8 mouse cellular contexts compared by ENCODE assay signal in genomic region chr17:85687421-85688235, GRCm38 (mm10). TPM values are rescaled to one million over a fixed set of nuclear protein-coding genes. Genes with fewer than 3 reads are reported as not detected.
DNase-seq lines count a peak whose midpoint lies in the region; ATAC-seq and TF ChIP-seq lines count a peak whose summit lies in the region.

No protein-coding gene starts in this region.

- TF ChIP-seq POLR2A in testis, adult 2 months (IDR thresholded peaks at IDR 0.05; ENCODE audit: control insufficient read depth, low read depth, low read length), result no peak
- no peak for TF ChIP-seq POLR2A in embryonic fibroblast, embryonic 13.5 days (IDR thresholded peaks at IDR 0.05; ENCODE audit: low read depth, low read length)

- ATAC-seq in intestine, embryonic 16.5 days, result no peak; the same call in 1 of the 2 replicates
- peak; percentile 31; the same call in 1 of the 2 replicates for ATAC-seq in midbrain, postnatal 0 days (ENCODE audit: low FRiP score)
- ATAC-seq in cerebellum, adult (ENCODE audit: insufficient number of reproducible peaks, low FRiP score, low TSS enrichment), result no peak

- H3K4me3 ChIP-seq in testis, adult 2 months (ENCODE audit: control insufficient read depth, low read depth, low read length), result peak overlapping the region; percentile 58
- peak overlapping the region; percentile 50 for H3K4me3 ChIP-seq in embryonic fibroblast, embryonic 13.5 days (ENCODE audit: insufficient read depth, low read length)
- peak overlapping the region; percentile 54 for H3K4me3 ChIP-seq in intestine, embryonic 16.5 days (ENCODE audit: low read length)
- H3K4me3 ChIP-seq in midbrain, postnatal 0 days (ENCODE audit: low read depth, low read length), result peak overlapping the region; percentile 31

- peak overlapping the region; percentile 95 for H3K4me2 ChIP-seq in intestine, embryonic 16.5 days (ENCODE audit: low read depth, low read length)
- peak overlapping the region; percentile 59 for H3K4me2 ChIP-seq in midbrain, postnatal 0 days (ENCODE audit: low read depth, low read length, poor library complexity, severe bottlenecking)

- peak overlapping the region; percentile 24; the same call in 1 of the 2 replicates for H3K9ac ChIP-seq in intestine, embryonic 16.5 days (ENCODE audit: low read depth, low read length)
- no peak overlapping the region for H3K9ac ChIP-seq in midbrain, postnatal 0 days (replicated peaks; ENCODE audit: low read length, poor library complexity, severe bottlenecking)

- H3K27me3 ChIP-seq in testis, adult 2 months (ENCODE audit: control insufficient read depth, insufficient read depth, low read length), result peaks cover 3% of the 10 kb centered on the region; the same call in 1 of the 2 replicates
- H3K27me3 ChIP-seq in intestine, embryonic 16.5 days (replicated peaks; ENCODE audit: control insufficient read depth, insufficient read depth, low read length), result peaks cover 91% of the 10 kb centered on the region
- peaks cover 76% of the 10 kb centered on the region for H3K27me3 ChIP-seq in midbrain, postnatal 0 days (ENCODE audit: insufficient read depth, low read length)

- H3K36me3 ChIP-seq in testis, adult 2 months (ENCODE audit: control insufficient read depth, insufficient read depth, low read length), result no peaks in the 10 kb centered on the region
- no peaks in the 10 kb centered on the region for H3K36me3 ChIP-seq in intestine, embryonic 16.5 days (ENCODE audit: control insufficient read depth, insufficient read depth, low read length)
- no peaks in the 10 kb centered on the region for H3K36me3 ChIP-seq in midbrain, postnatal 0 days (ENCODE audit: insufficient read depth, low read length)

- under 1% methylated on average over 103 of the region's 109 CpGs for WGBS in intestine, embryonic 16.5 days
- under 1% methylated on average over 81 of the region's 109 CpGs for WGBS in midbrain, postnatal 0 days

- peaks cover 11% of the 10 kb centered on the region for H3K4me1 ChIP-seq in testis, adult 2 months (ENCODE audit: control insufficient read depth, insufficient read depth, low read length)
- H3K4me1 ChIP-seq in embryonic fibroblast, embryonic 13.5 days (ENCODE audit: control insufficient read depth, insufficient read depth, low read length), result no peaks in the 10 kb centered on the region; the same call in 1 of the 2 replicates
- H3K4me1 ChIP-seq in intestine, embryonic 16.5 days (ENCODE audit: control insufficient read depth, insufficient read depth, low read length), result peaks cover 19% of the 10 kb centered on the region
- H3K4me1 ChIP-seq in midbrain, postnatal 0 days (ENCODE audit: insufficient read depth, low read length), result no peaks in the 10 kb centered on the region

- no peak for DNase-seq in testis, postnatal 14 days (ENCODE audit: low spot score)
- DNase-seq in midbrain, postnatal 0 days (ENCODE audit: low spot score), result no peak
- no peak for DNase-seq in frontal cortex, postnatal 36 days (ENCODE audit: low spot score in 2 of 2)
- no peak for DNase-seq in ovary, adult 18-20 months (ENCODE audit: low spot score)

- TF ChIP-seq CTCF in testis, adult 2 months (IDR thresholded peaks at IDR 0.05; ENCODE audit: control insufficient read depth, insufficient read depth, insufficient replicate concordance, low read depth, low read length), result no peak
- TF ChIP-seq CTCF in embryonic fibroblast, embryonic 13.5 days (IDR thresholded peaks at IDR 0.05; ENCODE audit: borderline replicate concordance, insufficient read depth, low read length), result no peak
- TF ChIP-seq CTCF in midbrain, postnatal 0 days (IDR thresholded peaks at IDR 0.05), result no peak

- H3K27ac ChIP-seq in testis, adult 2 months (ENCODE audit: control insufficient read depth, insufficient read depth, low read depth, low read length), result no peak overlapping the region
- no peak overlapping the region for H3K27ac ChIP-seq in embryonic fibroblast, embryonic 13.5 days (ENCODE audit: insufficient read depth, low read length)
- no peak overlapping the region for H3K27ac ChIP-seq in intestine, embryonic 16.5 days (ENCODE audit: low read length)
- no peak overlapping the region for H3K27ac ChIP-seq in midbrain, postnatal 0 days (ENCODE audit: low read depth, low read length)

- no peaks in the 10 kb centered on the region for H3K9me3 ChIP-seq in intestine, embryonic 16.5 days (ENCODE audit: control insufficient read depth, low read length)
- H3K9me3 ChIP-seq in midbrain, postnatal 0 days (ENCODE audit: low read length), result no peaks in the 10 kb centered on the region

RNA-seq across cellular contexts. Expression of gene Six2, which starts 0.4 kb away (rescaled TPM):
- polyA plus RNA-seq in testis, adult 2 months (2012; rRNA removed), result 3.1 and 4.6 TPM in 2 replicates
- polyA plus RNA-seq in embryonic fibroblast, embryonic 13.5 days (2011; ENCODE audit: insufficient read length, low read depth, missing spikeins), result 5.0 and 8.9 TPM in 2 replicates
- 0.12 and 0.13 TPM in 2 replicates for polyA plus RNA-seq in intestine, embryonic 16.5 days (2015; fragmentation: Nextera tagmentation; extraction: Ambion mirVana)
- 0.24 and 1.3 TPM in 2 replicates for total RNA-seq in midbrain, postnatal 0 days (2014; rRNA removed)
- 0.17 and 0.39 TPM in 2 replicates for polyA plus RNA-seq in midbrain, postnatal 0 days (2015; fragmentation: Nextera tagmentation; extraction: Ambion mirVana)
